Mouse (Mus musculus) embryo, embryonic 11.5 days (tissue): Measurements from ENCODE around the gene Dmrt2.

Experiments used
- DNase-seq: peaks from one replicate; pipeline ENCODE4 v3.0.0-alpha.2; 2012; ENCODE audit warnings: low read depth, low spot score

The Dmrt2 gene

DNA sequence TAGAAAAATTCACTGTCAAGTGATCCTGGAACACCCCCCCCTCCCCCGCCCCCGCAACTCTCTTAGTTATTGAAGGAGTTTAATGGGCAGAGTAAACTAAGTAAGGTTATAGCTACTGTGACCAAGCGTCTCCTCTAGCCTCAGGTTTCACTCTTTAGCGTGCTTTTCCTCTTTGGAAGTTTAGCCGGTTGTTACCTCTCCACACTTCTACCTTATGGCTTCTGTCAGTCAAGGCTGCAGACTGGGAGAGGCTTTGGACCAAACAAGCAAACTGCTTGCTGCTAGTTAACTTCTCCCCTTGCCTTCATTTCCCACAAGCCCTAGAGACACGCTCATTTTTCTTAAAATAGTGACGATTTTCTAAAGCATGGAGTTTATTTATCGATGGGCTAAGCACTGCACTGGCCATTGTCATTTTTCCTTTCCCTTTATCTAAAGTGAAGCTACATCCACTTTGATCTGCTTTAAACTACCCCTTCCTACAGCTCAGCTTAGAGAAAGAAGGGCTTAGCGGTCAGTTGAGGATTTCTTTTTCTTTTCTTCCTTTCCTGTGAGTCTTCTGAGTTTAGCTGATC lies 3.7 kb downstream of the Dmrt2 start:
- DNase-seq: no peak

DNA sequence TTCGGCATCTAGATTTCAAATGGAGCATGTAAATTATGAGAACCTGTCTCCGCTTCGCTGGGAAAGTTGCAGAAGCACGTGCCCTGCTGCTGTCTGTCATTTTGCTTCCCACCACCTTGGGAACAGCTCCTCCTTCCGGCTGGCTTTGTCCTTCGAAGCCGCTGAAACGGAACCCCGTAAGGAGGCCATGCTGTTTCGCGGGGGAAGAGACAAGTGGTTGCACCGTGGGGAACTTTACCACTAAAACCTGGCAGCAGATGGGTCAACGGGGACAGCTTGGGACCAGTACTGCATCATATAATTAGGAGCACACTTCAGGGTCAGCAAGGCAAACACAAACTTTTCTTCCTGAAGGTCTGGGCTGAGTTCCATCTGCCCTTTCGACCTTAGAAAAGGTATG lies 26.6 kb downstream of the Dmrt2 start:
- no peak for DNase-seq

GRCm38 (mm10) chr19:25713382-25713781 lies 41.2 kb downstream of the Dmrt2 start:
- DNase-seq: no peak

GRCm38 (mm10) chr19:25714927-25715326 lies 42.7 kb downstream of the Dmrt2 start:
- DNase-seq: no peak

DNA sequence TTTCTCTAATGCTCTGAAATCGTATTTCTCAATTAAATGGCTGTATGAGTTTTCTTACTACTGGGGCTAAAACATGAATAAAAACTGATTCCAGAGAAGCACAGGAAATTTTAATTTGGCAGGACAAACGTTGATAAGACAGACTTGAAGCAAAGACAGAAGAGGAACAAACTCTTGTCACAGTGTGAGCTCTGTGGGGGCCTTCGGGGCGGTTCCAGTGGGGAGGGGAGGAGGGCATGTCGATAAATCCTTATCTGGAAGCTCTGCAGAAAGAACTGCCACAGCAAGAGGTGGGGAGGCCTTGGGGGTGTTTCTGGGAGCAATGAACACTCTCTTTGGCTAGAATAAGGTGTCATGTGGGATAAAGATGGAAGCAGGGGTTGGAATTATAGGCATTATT lies 50.4 kb downstream of the Dmrt2 start:
- no peak for DNase-seq
